Mouse (Mus musculus) right cerebral cortex, postnatal 14 days (tissue): ENCODE results near the gene Rabggtb.

Source experiments
- DNase-seq: peaks from one replicate; pipeline ENCODE4 v3.0.0; 2022

Rabggtb gene

GRCm38 (mm10) chr3:153912546-153913509 lies at the start of gene Rabggtb:
Rabggtb (minus strand) TSS chr3:153913009.
- DNase-seq, result peak; percentile 95

GRCm38 (mm10) chr3:153961632-153962389 lies 49.0 kb upstream of the Rabggtb start:
- DNase-seq, result no peak

- DNase-seq, result no peak
Observed at GRCm38 (mm10) chr3:153960884-153961283, 48.1 kb upstream of the Rabggtb start.

GRCm38 (mm10) chr3:153959731-153960207 lies 47.0 kb upstream of the Rabggtb start:
- DNase-seq, result no peak

- no peak for DNase-seq
Observed at GRCm38 (mm10) chr3:153959035-153959730, 46.4 kb upstream of the Rabggtb start.

GRCm38 (mm10) chr3:153957916-153958315 lies 45.1 kb upstream of the Rabggtb start:
- DNase-seq, result no peak

GRCm38 (mm10) chr3:153948176-153948575 lies 35.4 kb upstream of the Rabggtb start:
- no peak for DNase-seq

- DNase-seq, result no peak
Observed at GRCm38 (mm10) chr3:153947271-153947670, 34.5 kb upstream of the Rabggtb start.

GRCm38 (mm10) chr3:153944335-153944990 lies 31.7 kb upstream of the Rabggtb start, which contains the start of gene Acadm:
Acadm (minus strand) TSS chr3:153944632.
- peak; percentile 88 for DNase-seq

GRCm38 (mm10) chr3:153943901-153944334 lies 31.1 kb upstream of the Rabggtb start:
- DNase-seq, result no peak

GRCm38 (mm10) chr3:153943003-153943640 lies 30.3 kb upstream of the Rabggtb start:
- DNase-seq, result no peak

- DNase-seq, result no peak
Observed at GRCm38 (mm10) chr3:153941613-153942012, 28.8 kb upstream of the Rabggtb start.

- DNase-seq, result no peak
Observed at GRCm38 (mm10) chr3:153940486-153940885, 27.7 kb upstream of the Rabggtb start.

GRCm38 (mm10) chr3:153940021-153940420 lies 27.2 kb upstream of the Rabggtb start:
- no peak for DNase-seq

GRCm38 (mm10) chr3:153937116-153937810 lies 24.5 kb upstream of the Rabggtb start:
- DNase-seq, result no peak

- no peak for DNase-seq
Observed at GRCm38 (mm10) chr3:153935878-153936277, 23.1 kb upstream of the Rabggtb start.

- no peak for DNase-seq
Observed at GRCm38 (mm10) chr3:153932461-153932860, 19.7 kb upstream of the Rabggtb start.

GRCm38 (mm10) chr3:153929526-153929925 lies 16.7 kb upstream of the Rabggtb start:
- DNase-seq, result no peak

GRCm38 (mm10) chr3:153926333-153926732 lies 13.5 kb upstream of the Rabggtb start:
- no peak for DNase-seq

- DNase-seq, result no peak
Observed at GRCm38 (mm10) chr3:153921147-153921910, 8.5 kb upstream of the Rabggtb start.
